Mouse (Mus musculus) MEL-GATA-1-ER (cell line): ENCODE measurements around the gene Pip4k2a.

Experiments used
- DNase-seq: peaks from one replicate; pipeline ENCODE4 v3.0.0-alpha.2; 2012; ENCODE audit warnings: low read depth; ENCODE audit errors: extremely low read depth

Pip4k2a gene

GRCm38 (mm10) chr2:18850657-18851056 is 147.3 kb downstream of the Pip4k2a start:
- DNase-seq, result no peak

DNA sequence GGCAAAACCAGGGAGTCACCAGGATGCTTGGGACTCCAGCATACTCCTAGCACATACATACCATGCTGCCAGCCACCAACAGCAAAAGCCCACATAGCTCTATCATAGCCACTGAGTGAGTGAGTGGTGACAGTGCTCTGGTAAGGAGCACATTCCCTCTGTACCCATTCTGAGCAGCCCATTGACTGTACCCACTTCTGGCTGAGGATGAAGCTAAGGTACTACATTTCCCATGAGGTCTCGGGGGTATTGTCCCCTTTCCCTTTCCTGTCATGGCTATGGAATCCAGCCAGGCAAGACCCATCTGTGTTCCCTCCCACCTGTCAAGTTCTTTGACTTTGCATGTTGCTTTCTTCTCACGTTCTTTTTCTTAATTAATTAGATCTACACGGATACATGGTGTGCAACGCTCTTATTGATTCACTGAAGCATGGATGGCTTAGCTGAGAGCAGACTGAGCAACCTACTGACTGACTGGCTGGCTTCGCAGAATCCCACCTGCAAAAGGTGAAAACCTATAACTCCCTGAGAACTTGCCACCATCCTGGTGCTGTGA is 149.8 kb downstream of the Pip4k2a start:
- DNase-seq, result no peak

DNA sequence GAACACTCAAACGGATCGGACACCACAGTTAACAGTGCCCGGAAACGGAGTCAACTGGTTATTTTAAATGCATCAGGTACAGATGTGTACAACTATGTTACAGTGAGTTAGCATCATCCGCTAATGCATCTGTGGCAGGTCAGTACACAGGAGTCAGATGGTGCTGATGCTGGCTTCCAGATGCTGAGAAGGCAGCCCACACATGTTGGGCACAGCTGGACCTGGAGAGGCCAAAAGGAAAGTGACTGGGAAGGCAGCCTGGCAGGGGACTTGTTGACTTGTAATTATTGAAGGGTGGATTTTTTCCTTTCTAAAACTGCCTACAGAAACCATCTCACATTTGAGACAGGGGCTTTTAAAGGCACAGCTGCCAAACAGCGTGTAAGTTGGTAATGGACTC is 155.4 kb downstream of the Pip4k2a start:
- DNase-seq, result no peak

GRCm38 (mm10) chr2:18841051-18841450 is 156.9 kb downstream of the Pip4k2a start:
- no peak for DNase-seq

DNA sequence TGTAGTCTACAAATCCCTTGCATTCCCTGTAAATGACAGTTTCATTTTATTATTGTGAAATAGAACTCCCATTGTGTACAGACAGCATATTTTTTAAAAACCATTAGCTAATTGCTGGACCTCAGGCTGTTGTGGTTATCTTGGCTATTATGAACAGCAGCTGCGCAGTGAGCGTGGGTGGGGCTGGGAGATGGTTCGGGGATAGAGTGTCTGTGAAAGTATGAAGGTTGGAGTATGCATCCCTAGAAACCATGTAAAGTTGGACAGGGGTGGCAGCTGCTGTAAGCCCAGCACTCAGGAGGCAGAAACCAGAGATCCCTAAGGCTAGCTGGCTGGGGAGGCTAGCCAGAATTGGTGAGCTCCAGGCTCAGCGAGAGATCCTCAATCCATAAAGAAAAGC is 158.4 kb downstream of the Pip4k2a start:
- no peak for DNase-seq

DNA sequence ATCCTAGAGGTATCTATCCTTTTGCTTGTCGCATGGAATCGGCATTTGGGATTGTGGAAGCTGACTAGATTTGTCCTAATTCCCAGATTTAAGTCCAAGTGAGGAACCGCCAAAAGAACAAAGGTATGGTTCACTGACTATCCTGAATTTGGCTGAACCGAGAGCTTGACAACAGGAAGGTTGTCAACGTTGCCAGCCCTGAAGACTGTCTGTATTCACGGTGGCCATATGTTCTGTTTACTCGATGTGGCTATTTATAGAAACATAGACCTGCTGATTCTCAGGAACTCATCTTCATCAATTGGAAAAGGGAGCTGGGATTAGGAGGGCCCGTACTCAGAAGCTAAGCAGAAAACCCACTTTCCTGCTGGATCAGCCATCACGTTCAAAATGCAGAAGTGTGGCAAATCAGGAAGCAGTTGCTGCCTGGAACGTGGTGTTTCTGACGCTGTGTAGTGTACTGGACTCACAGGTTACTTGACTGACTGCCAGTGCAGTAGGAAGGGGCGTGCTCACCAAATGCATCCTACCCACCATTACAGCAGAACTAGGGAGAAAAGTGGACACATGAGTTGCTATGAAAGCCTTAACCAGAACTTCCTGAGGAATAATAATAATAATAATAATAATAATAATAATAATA is 162.5 kb downstream of the Pip4k2a start:
- no peak for DNase-seq

GRCm38 (mm10) chr2:18833024-18833590 is 164.8 kb downstream of the Pip4k2a start:
- DNase-seq, result no peak

- no peak for DNase-seq
Observed at GRCm38 (mm10) chr2:18831031-18831774, 166.7 kb downstream of the Pip4k2a start.

GRCm38 (mm10) chr2:18822711-18823110 is 175.2 kb downstream of the Pip4k2a start:
- DNase-seq, result no peak

- DNase-seq, result no peak
Observed at GRCm38 (mm10) chr2:18821451-18822379, 176.2 kb downstream of the Pip4k2a start.

- no peak for DNase-seq
Observed at GRCm38 (mm10) chr2:18819520-18819919, 178.4 kb downstream of the Pip4k2a start.

- no peak for DNase-seq
Observed at GRCm38 (mm10) chr2:18816036-18816435, 181.9 kb downstream of the Pip4k2a start.

DNA sequence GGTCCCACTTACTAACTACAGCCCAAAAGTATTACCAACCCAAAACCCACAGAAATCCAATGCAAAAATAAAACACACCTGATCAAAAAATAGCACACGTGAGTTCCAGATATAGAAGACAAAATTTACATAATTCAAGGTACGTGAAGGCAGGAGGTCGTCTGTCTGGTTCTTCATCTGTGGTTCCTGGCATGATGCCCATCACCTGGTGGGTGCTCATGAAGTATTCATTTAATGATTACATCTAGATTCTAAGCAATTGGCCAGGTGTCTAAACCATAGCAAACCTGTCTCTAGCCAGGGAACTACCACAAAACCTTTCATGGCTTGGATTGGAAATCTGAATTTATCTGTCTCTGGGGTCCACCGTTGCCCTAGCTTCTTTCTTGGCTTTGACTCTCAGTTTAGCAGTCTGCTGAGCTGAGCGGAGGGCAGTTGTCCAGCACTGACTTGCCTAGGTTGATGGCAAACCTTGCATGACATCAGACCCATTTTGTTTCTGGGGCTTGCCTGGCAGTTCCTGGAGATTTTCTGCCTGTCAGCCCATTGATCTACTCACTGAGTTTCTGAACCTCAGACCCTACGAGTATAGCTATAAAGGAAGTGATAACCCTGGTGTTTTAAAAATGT is 182.5 kb downstream of the Pip4k2a start:
- no peak for DNase-seq

DNA sequence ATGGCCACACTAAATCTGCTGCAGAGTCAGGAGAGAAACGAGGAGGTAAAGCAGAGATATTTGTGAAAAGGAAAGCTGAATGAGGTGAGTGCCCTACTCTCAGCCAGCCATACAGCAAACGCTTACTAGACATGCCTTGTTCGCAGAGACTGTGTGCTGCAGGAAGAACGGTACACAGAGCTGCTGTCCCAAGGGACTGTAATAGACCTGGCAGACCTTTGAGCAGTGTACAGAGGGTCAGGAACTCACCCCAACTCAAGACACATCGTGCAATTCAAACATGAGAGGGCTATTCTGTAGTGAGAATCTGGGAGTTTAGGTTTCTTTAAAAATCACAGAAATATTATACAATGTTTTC is 183.5 kb downstream of the Pip4k2a start:
- DNase-seq, result no peak

GRCm38 (mm10) chr2:18813683-18814446 is 184.1 kb downstream of the Pip4k2a start:
- no peak for DNase-seq

GRCm38 (mm10) chr2:18807961-18808360 is 190.0 kb downstream of the Pip4k2a start:
- DNase-seq, result no peak

- no peak for DNase-seq
Observed at GRCm38 (mm10) chr2:18801281-18801862, 196.6 kb downstream of the Pip4k2a start.

GRCm38 (mm10) chr2:18800646-18801251 is 197.2 kb downstream of the Pip4k2a start:
- no peak for DNase-seq

GRCm38 (mm10) chr2:18799966-18800645 is 197.8 kb downstream of the Pip4k2a start:
- no peak for DNase-seq
